Mouse (Mus musculus) ES-E14 (cell line): Measurements from ENCODE around the gene Cib4.

ENCODE experiments used
- HCFC1 ChIP-seq: IDR thresholded peaks from 2 replicates; pipeline ENCODE4 v1.6.1; 2012; ENCODE audit warnings: low read length, inconsistent platforms, borderline replicate concordance; ENCODE audit not compliant: insufficient read depth
- MAFK ChIP-seq: IDR thresholded peaks from 2 replicates; pipeline ENCODE4 v1.6.1; 2014; ENCODE audit warnings: mild to moderate bottlenecking, low read depth, low read length, inconsistent platforms; ENCODE audit not compliant: insufficient read depth
- ZC3H11A ChIP-seq: IDR thresholded peaks from 2 replicates; pipeline ENCODE4 v1.6.1; 2012; ENCODE audit warnings: low read depth, mild to moderate bottlenecking, inconsistent platforms, low read length, borderline replicate concordance
- ZNF384 ChIP-seq: IDR thresholded peaks from 2 replicates; pipeline ENCODE4 v1.6.1; 2012; ENCODE audit warnings: low read depth, low read length, inconsistent platforms

DNA sequence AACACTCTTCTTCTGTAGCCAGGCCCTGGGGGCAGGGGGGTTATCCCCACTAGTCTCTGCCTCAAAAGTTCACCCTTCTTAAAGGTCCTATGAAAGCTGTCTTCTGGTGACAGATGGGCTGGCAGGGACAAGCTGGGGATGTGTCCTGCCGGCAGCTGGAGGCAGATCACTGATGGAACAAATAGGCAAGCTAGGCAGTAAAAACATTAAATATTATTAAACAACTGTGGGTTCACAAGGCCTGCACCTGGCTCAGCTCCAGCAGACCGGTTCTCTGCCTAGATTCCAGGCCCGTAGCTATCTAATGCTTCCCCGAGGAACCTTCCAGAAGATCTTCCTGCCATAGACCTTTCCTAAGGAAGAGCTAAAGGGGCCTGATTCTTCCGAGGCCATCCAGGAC, 27.5 kb downstream of the Cib4 start:
- TF ChIP-seq HCFC1: no peak
- TF ChIP-seq ZC3H11A: no peak
- TF ChIP-seq ZNF384: no peak
- TF ChIP-seq MAFK: no peak
